Comparison of ENCODE assay signal across 23 mouse cellular contexts in genomic region chr6:96991741-96992140, GRCm38 (mm10).
"Had no signal": no experiment of that assay in that cellular context is flagged by ENCODE, and none has a peak within 500 bp of the region (broad histone marks: within the 10 kb centered on the region; RNA-seq: fewer than 3 reads in every experiment).

No protein-coding gene starts in this region.

- DNase-seq: gastrocnemius, adult 2 months; gastrocnemius, postnatal 10 days; gastrocnemius, postnatal 25 days; heart, postnatal 10 days; heart, postnatal 4 days; kidney, adult 11 months; kidney, adult 2 months; kidney, adult 9 months; kidney, postnatal 14 days; kidney, postnatal 36 days; layer of hippocampus, adult 9-11 months; liver had no signal

- H3K27ac ChIP-seq: gastrocnemius, adult 2 months; heart, embryonic 10.5 days; hindbrain, embryonic 10.5 days; hindbrain, embryonic 13.5 days; hindbrain, embryonic 15.5 days; hindbrain, postnatal 0 days; kidney, embryonic 15.5 days; kidney, postnatal 0 days; left cerebral cortex, adult 2 months; limb, embryonic 10.5 days; limb, embryonic 12.5 days had no signal

- H3K4me3 ChIP-seq: gastrocnemius, adult 2 months; heart, embryonic 10.5 days; heart, embryonic 12.5 days; hindbrain, embryonic 10.5 days; hindbrain, embryonic 13.5 days; hindbrain, embryonic 15.5 days; kidney, embryonic 15.5 days; left cerebral cortex, adult 2 months; limb, embryonic 10.5 days; limb, embryonic 12.5 days had no signal

- H3K27me3 ChIP-seq: heart, embryonic 12.5 days; hindbrain, embryonic 13.5 days; hindbrain, embryonic 15.5 days; kidney, embryonic 15.5 days; limb, embryonic 12.5 days had no signal

- H3K9ac ChIP-seq: heart, embryonic 12.5 days; hindbrain, embryonic 13.5 days; hindbrain, embryonic 15.5 days; kidney, embryonic 15.5 days; limb, embryonic 12.5 days had no signal

- H3K36me3 ChIP-seq: heart, embryonic 10.5 days; heart, embryonic 12.5 days; hindbrain, embryonic 10.5 days; hindbrain, embryonic 13.5 days; hindbrain, embryonic 15.5 days; kidney, embryonic 15.5 days; limb, embryonic 10.5 days; limb, embryonic 12.5 days had no signal

- H3K4me1 ChIP-seq: heart, embryonic 10.5 days; heart, embryonic 12.5 days; hindbrain, embryonic 10.5 days; hindbrain, embryonic 13.5 days; hindbrain, embryonic 15.5 days; kidney, embryonic 15.5 days; limb, embryonic 10.5 days; limb, embryonic 12.5 days had no signal
